ENCODE assay signal across 9 mouse cellular contexts in the genomic region with DNA sequence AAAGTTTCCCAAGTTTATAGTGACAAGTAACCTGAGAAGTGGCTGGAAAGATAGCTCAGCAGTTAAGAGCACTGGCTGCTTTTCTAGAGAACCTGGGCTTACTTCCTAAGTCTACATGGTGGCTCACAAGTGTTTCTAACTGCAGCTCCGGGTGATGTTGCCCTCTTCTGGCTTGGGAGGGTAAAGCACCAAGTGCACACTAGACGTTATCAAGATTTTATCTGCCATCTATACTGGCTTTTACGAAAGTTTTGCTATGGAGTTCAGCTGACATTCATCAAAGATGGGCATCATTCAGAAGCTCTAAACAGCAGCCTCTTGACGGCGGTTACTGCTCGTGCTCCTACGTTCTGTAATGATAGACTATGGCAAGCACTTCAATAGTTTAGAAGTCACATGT. TPM values are rescaled to one million over a fixed set of nuclear protein-coding genes. Genes with fewer than 3 reads are reported as not detected.
DNase-seq lines count a peak whose midpoint lies in the region; ATAC-seq lines count a peak whose summit lies in the region.
"Had no signal": no experiment of that assay in that cellular context is flagged by ENCODE, and none has a peak within 500 bp of the region (broad histone marks: within the 10 kb centered on the region; RNA-seq: fewer than 3 reads in every experiment).

No protein-coding gene starts in this region.

- H3K4me1 ChIP-seq in limb, embryonic 13.5 days: peaks cover 10% of the 10 kb centered on the region; the same call in 1 of the 2 replicates
- peaks cover 3% of the 10 kb centered on the region; the same call in 1 of the 2 replicates for H3K4me1 ChIP-seq in stomach, embryonic 14.5 days (ENCODE audit: control insufficient read depth, insufficient read depth, low read length)

- WGBS in limb, embryonic 13.5 days: 12% methylated on average over 7 of the region's 7 CpGs
- 4% methylated on average over 7 of the region's 7 CpGs for WGBS in stomach, embryonic 14.5 days

- 0 out of 2 replicates have a peak, but pooled peaks have one; percentile 41 for ATAC-seq in limb, embryonic 13.5 days (ENCODE audit: low FRiP score, low read depth)
- ATAC-seq in stomach, embryonic 14.5 days (ENCODE audit: insufficient number of reproducible peaks, insufficient read depth, low FRiP score, low read depth): peak; percentile 69; the same call in 1 of the 2 replicates

- H3K4me3 ChIP-seq in limb, embryonic 13.5 days: no peak overlapping the region
- no peak overlapping the region for H3K4me3 ChIP-seq in stomach, embryonic 14.5 days (ENCODE audit: low read depth, low read length)
- H3K4me3 ChIP-seq: embryonic facial prominence, embryonic 12.5 days had no signal

- H3K27ac ChIP-seq in limb, embryonic 13.5 days: no peak overlapping the region
- H3K27ac ChIP-seq in stomach, embryonic 14.5 days (ENCODE audit: low read length): no peak overlapping the region
- H3K27ac ChIP-seq: embryonic facial prominence, embryonic 12.5 days had no signal

- H3K9me3 ChIP-seq in limb, embryonic 13.5 days: no peaks in the 10 kb centered on the region
- H3K9me3 ChIP-seq in stomach, embryonic 14.5 days (ENCODE audit: control insufficient read depth, low read depth, low read length): no peaks in the 10 kb centered on the region
- H3K9me3 ChIP-seq: embryonic facial prominence, embryonic 12.5 days had no signal

- H3K27me3 ChIP-seq in limb, embryonic 13.5 days: no peaks in the 10 kb centered on the region
- H3K27me3 ChIP-seq in stomach, embryonic 14.5 days (ENCODE audit: control insufficient read depth, insufficient read depth, low read length): no peaks in the 10 kb centered on the region
- H3K27me3 ChIP-seq: embryonic facial prominence, embryonic 12.5 days had no signal

- H3K36me3 ChIP-seq in limb, embryonic 13.5 days: peaks cover 28% of the 10 kb centered on the region
- H3K36me3 ChIP-seq in stomach, embryonic 14.5 days (ENCODE audit: control insufficient read depth, insufficient read depth, low read length): peaks cover 25% of the 10 kb centered on the region

- H3K9ac ChIP-seq in limb, embryonic 13.5 days: no peak overlapping the region
- no peak overlapping the region for H3K9ac ChIP-seq in stomach, embryonic 14.5 days (replicated peaks; ENCODE audit: low read depth, low read length)
- H3K9ac ChIP-seq: embryonic facial prominence, embryonic 12.5 days had no signal

- no peak overlapping the region for H3K4me2 ChIP-seq in limb, embryonic 13.5 days (replicated peaks)
- no peak overlapping the region for H3K4me2 ChIP-seq in stomach, embryonic 14.5 days (replicated peaks; ENCODE audit: low read depth, low read length)
- H3K4me2 ChIP-seq: embryonic facial prominence, embryonic 12.5 days had no signal

- peak; percentile 80 for DNase-seq in A20 (ENCODE audit: low read depth, low spot score)
- peak; percentile 72 to 91 for DNase-seq in adrenal gland, adult (ENCODE audit: inconsistent age in 2 of 2, low spot score in 1 of 2)
- DNase-seq in embryo, embryonic 10.5 days (ENCODE audit: low spot score): peak; percentile 86
- DNase-seq in gastrocnemius, postnatal 25 days: peak; percentile 50
- peak; percentile 79 for DNase-seq in kidney, adult 9 months
- DNase-seq in naive thymus-derived CD4-positive, alpha-beta T cell, adult 2 months (ENCODE audit: low read depth): peak; percentile 90

RNA-seq across cellular contexts. Expression of gene 2210016F16Rik, which starts 2.9 kb away (rescaled TPM):
- 1 to 10 TPM; 7.0 to 7.2 TPM for total RNA-seq in gastrocnemius, postnatal 25 days (2021)
- 22.8 and 24.6 TPM in 2 replicates for polyA plus RNA-seq in limb, embryonic 13.5 days (2015; fragmentation: Nextera tagmentation; extraction: Ambion mirVana)
- 30.6 and 33.0 TPM in 2 replicates for polyA plus RNA-seq in stomach, embryonic 14.5 days (2014; fragmentation: Nextera tagmentation; extraction: Ambion mirVana)

RNA-seq across cellular contexts. Expression of gene Rmi1, which starts 14.1 kb away (rescaled TPM):
- total RNA-seq in gastrocnemius, postnatal 25 days (2021): 1 to 10 TPM; 4.8 to 5.5 TPM
- polyA plus RNA-seq in limb, embryonic 13.5 days (2015; fragmentation: Nextera tagmentation; extraction: Ambion mirVana): 25.2 and 27.5 TPM in 2 replicates
- 24.8 and 27.6 TPM in 2 replicates for polyA plus RNA-seq in stomach, embryonic 14.5 days (2014; fragmentation: Nextera tagmentation; extraction: Ambion mirVana)

RNA-seq across cellular contexts. Expression of gene Hnrnpk, which starts 15.2 kb away (rescaled TPM):
- total RNA-seq in gastrocnemius, postnatal 25 days (2021): 100 to 1,000 TPM; 237 to 240 TPM
- polyA plus RNA-seq in limb, embryonic 13.5 days (2015; fragmentation: Nextera tagmentation; extraction: Ambion mirVana): 1,793 and 1,850 TPM in 2 replicates
- polyA plus RNA-seq in stomach, embryonic 14.5 days (2014; fragmentation: Nextera tagmentation; extraction: Ambion mirVana): 1,425 and 1,587 TPM in 2 replicates

RNA-seq across cellular contexts. Expression of gene Kif27, which starts 29.0 kb away (rescaled TPM):
- under 1 TPM in 1 of 2 experiments, not detected in 1; 0.05 TPM for total RNA-seq in gastrocnemius, postnatal 25 days (2021)
- polyA plus RNA-seq in limb, embryonic 13.5 days (2015; fragmentation: Nextera tagmentation; extraction: Ambion mirVana): 0.70 and 1.1 TPM in 2 replicates
- 0.59 and 1.1 TPM in 2 replicates for polyA plus RNA-seq in stomach, embryonic 14.5 days (2014; fragmentation: Nextera tagmentation; extraction: Ambion mirVana)
